Mouse (Mus musculus) neural tube, embryonic 14.5 days (tissue): Measurements from ENCODE around the gene Isyna1. TPM values are rescaled to one million over a fixed set of nuclear protein-coding genes. Genes with fewer than 3 reads are reported as not detected.
A peak's percentile ranks its signal among the peaks of the same experiment; 100 is the strongest.

Source experiments
- ATAC-seq: fragments of 200-750 bp; cut with Nextera tagmentation; 2 replicates; pipeline ENCODE4 v1.8.0; 2017; ENCODE audit warnings: low read depth, mild to moderate bottlenecking, moderate TSS enrichment, moderate library complexity
- H3K27ac ChIP-seq: fragments of 300-500 bp; sonication (generic); 2 replicates; pipeline ENCODE4 v1.5.1; 2014; ENCODE audit warnings: low read depth, mild to moderate bottlenecking, control low read depth, low read length, moderate library complexity, mixed read lengths
- H3K27me3 ChIP-seq: fragments of 300-500 bp; sonication (generic); 2 replicates; pipeline ENCODE4 v1.6.1; 2014; ENCODE audit warnings: low read length; ENCODE audit not compliant: control insufficient read depth, insufficient read depth
- H3K36me3 ChIP-seq: fragments of 300-500 bp; sonication (generic); 2 replicates; pipeline ENCODE4 v1.6.1; 2014; ENCODE audit warnings: low read length, mixed read lengths; ENCODE audit not compliant: control insufficient read depth, insufficient read depth
- H3K4me1 ChIP-seq: fragments of 300-500 bp; sonication (generic); 2 replicates; pipeline ENCODE4 v1.6.1; 2014; ENCODE audit warnings: low read length; ENCODE audit not compliant: control insufficient read depth, insufficient read depth
- H3K4me2 ChIP-seq: fragments of 300-500 bp; sonication (generic); 2 replicates; pipeline ENCODE4 v1.6.1; 2014; ENCODE audit warnings: mild to moderate bottlenecking, low read depth, low read length, control low read depth
- H3K4me3 ChIP-seq: fragments of 300-500 bp; sonication (generic); 2 replicates; pipeline ENCODE4 v1.5.1; 2014; ENCODE audit warnings: low read depth, low read length, control low read depth, mixed read lengths
- H3K9ac ChIP-seq: fragments of 300-500 bp; sonication (generic); replicated peaks from 2 replicates; pipeline ENCODE4 v1.6.1; 2014; ENCODE audit warnings: low read depth, mild to moderate bottlenecking, control low read depth, low read length, mixed read lengths
- H3K9me3 ChIP-seq: fragments of 300-500 bp; sonication (generic); 2 replicates; pipeline ENCODE4 v1.6.1; 2016; ENCODE audit warnings: low read length; ENCODE audit not compliant: control insufficient read depth
- WGBS: fragments of 180-500 bp; shearing (Covaris S2); extraction: QIAGEN DNeasy Blood & Tissue Kit; methylation state at CpG from one replicate; pipeline ENCODE4 v1.1.7; 2014; 5-methylcytosine and 5-hydroxymethylcytosine counted together
- polyA plus RNA-seq: library from polyadenylated mRNA; unstranded; fragments of >200 nt; fragmentation: Nextera tagmentation; extraction: Ambion mirVana; gene quantifications from 2 replicates; pipeline ENCODE4 v1.2.1, GENCODE M21; 2014

The Isyna1 gene
- polyA plus RNA-seq, 1 experiment from 2014 or later = 65.5 TPM

DNA sequence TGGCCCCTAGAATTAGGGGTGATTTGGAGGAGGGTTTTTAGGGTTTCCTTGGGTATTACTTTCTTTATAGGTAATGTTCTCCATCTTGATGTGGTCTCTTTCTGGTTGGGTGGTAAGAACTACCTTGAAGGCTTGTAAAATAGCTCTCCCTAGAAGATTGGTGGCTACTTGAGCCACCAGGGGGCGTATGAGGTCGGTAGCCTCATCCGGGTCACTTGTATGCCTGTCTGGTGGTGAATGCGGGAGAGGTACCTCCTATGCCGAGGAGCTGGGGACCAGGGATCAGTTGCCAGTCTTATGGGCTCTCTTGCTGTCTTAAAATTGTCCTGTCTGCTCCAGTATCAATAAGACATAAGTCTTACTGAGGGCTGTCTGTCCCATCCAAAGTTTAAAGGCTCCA, 30.9 kb downstream of the Isyna1 start:
- Histone ChIP-seq H3K9ac (no peak overlapping the region), H3K9me3 (no peaks in the 10 kb centered on the region), H3K27ac (no peak overlapping the region), H3K36me3 (no peaks in the 10 kb centered on the region), H3K4me2 (no peak overlapping the region), H3K4me3 (no peak overlapping the region), H3K27me3 (no peaks in the 10 kb centered on the region), H3K4me1 (0 out of 2 replicates have a peak, but pooled peaks cover 7% of the 10 kb centered on the region)
- WGBS = 17% methylated on average over 5 of the region's 5 CpGs
- ATAC-seq = no peak

DNA sequence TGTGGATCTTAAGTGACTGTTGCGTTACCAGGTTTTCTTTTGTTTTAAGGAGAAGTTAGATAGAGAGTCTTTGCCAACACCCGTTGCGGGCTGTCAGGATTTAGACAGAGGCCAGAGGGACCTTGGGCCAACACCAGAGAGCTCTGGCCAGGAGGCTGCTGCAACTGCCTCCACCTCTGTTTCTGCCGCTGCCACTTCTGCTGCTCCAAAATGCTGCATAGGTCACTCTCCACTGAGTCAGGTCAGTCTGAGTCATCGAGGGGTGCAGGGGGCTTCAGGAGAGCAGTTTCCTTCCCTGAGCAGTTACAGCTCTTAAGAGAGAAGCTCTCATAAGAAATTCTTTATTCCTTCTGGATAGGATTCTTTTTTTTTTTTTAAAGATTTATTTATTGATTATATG, 32.9 kb downstream of the Isyna1 start:
- Histone ChIP-seq H3K36me3 (no peaks in the 10 kb centered on the region), H3K4me1 (0 out of 2 replicates have a peak, but pooled peaks cover 9% of the 10 kb centered on the region), H3K4me2 (no peak overlapping the region), H3K27me3 (peaks cover 4% of the 10 kb centered on the region; the same call in 1 of the 2 replicates), H3K9ac (no peak overlapping the region), H3K4me3 (no peak overlapping the region), H3K27ac (no peak overlapping the region), H3K9me3 (no peaks in the 10 kb centered on the region)
- 88% methylated on average over 5 of the region's 5 CpGs for WGBS
- no peak for ATAC-seq

DNA sequence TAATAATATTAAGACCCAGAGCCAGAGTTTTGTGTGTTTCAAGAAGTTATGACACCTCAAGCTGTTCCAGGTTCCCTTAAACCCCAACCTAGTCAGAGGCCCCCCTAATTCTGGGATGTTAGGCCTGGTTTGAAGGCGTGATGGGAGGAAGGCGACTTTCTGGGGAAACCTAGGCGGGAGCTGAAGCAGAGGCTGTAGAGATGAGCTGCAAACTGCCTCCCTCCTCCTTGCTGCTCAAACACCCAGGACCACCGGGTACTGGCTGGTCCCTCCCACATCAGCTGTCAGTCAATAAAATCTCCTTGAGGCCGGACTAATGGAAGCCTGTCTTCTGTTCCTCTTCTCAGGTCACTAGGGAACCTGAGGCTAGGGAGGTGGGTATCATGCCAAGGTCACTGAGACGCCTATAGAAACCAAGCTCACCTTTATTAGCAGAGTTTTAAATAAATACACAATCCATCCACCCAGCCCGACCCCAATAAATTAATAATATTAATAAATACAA, 34.9 kb downstream of the Isyna1 start:
- 0 out of 2 replicates have a peak, but pooled peaks cover 9% of the 10 kb centered on the region for H3K4me1 ChIP-seq
- peak overlapping the region; percentile 61 for H3K4me2 ChIP-seq
- peak overlapping the region; percentile 59; the same call in 1 of the 2 replicates for H3K9ac ChIP-seq
- no peaks in the 10 kb centered on the region for H3K9me3 ChIP-seq
- no peaks in the 10 kb centered on the region for H3K36me3 ChIP-seq
- peak; percentile 2; the same call in 1 of the 2 replicates for ATAC-seq
- H3K27ac ChIP-seq = peak overlapping the region; percentile 74; the same call in 1 of the 2 replicates
- WGBS = 55% methylated on average over 7 of the region's 7 CpGs
- peak overlapping the region; percentile 38 for H3K4me3 ChIP-seq
- peaks cover 4% of the 10 kb centered on the region; the same call in 1 of the 2 replicates for H3K27me3 ChIP-seq

DNA sequence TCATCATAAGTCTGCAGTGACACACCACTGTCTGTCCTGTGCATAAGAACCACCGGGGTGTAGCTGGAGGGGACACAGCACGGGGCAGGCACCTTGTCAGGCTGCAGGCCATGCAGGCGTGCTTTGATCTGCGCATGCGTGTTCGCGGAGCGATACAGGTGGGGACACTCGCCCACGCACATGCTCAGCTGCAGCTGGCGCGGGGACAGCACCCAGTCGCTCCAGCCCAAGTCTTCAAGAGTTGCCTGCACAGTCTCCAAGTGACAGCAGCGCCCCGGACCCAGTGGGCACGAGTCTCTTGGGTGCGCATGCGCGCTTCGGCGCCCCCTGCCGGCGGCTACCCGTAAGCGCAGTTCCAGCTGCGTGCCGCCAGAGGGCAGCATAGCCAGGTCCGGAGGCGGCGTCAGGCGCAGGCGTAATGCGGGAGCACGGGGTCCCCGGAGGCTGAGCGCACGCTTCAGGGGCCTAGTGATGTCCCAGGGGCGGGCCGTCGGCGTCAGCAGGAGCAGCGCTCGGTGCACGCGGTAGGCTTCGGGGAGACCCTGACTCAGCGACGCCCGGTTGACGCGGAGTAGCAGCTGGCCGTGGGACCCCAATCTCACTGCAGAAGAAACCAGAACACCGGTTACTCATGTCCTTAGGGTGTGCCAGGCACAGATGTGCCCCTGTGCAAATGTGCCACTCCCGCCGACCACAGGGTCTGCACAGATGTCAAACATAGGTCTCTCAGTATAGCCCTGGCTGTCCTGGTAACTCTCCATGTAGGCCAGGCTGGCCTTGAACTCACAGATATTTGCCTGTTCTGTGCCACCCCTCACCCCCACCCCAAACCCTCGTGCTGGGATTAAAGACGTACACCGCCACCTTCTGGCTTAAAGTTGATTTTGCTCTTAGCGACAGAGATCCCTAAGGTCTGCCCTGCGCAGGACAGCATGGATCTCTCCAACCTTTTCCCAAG, 35.7 kb downstream of the Isyna1 start:
- H3K4me3 ChIP-seq = peak overlapping the region; percentile 38
- H3K9me3 ChIP-seq = no peaks in the 10 kb centered on the region
- peak overlapping the region; percentile 61 for H3K4me2 ChIP-seq
- 0 out of 2 replicates have a peak, but pooled peaks cover 9% of the 10 kb centered on the region for H3K4me1 ChIP-seq
- no peaks in the 10 kb centered on the region for H3K36me3 ChIP-seq
- WGBS = under 1% methylated on average over 60 of the region's 60 CpGs
- H3K27ac ChIP-seq = peak overlapping the region; percentile 74
- H3K27me3 ChIP-seq = peaks cover 4% of the 10 kb centered on the region; the same call in 1 of the 2 replicates
- H3K9ac ChIP-seq = peak overlapping the region; percentile 59; the same call in 1 of the 2 replicates
- peak; percentile 93 for ATAC-seq

DNA sequence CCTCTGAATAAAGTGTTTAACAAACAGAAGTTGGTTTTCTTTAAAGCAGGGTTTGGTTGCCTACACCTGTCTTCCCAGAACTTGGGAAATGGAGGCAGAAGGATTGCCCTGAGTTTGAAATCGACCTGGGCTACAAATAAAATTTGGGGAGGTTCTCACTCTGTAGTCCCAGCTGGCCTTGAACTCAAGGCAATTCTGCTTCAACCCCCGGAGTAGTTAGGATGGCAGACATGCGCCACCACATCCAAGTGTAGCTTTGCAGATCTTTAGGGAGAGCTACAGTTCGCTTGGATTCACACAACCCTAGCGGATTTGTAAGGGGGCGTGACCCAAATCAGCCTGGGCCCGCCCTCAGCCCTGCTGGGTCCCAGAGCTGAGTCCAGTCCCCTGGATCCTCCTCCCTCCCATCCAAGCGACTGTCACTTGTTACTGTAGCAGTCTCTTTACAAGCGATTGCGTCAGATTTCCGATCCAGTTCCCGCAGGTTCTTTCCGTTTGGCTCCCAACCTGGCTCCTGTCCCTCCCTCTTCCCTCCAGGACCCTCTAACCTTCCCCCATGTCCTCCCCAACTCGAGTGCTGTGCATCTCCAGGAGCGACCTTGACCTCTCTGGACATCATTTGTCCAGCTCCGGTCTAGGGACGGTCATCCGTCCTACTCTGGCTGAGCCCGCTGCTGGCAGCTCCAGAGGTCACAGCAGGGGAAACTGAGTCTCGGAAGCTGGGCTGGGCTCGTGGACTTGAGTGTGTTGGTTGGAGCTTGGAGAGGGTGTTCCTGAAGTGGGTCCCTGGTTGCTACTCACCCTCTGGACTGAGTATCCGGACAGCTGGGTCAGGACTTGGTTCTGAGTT, 36.6 kb downstream of the Isyna1 start:
- ATAC-seq = 0 out of 2 replicates have a peak, but pooled peaks have one; percentile 9
- no peak overlapping the region for H3K27ac ChIP-seq
- no peaks in the 10 kb centered on the region for H3K9me3 ChIP-seq
- H3K36me3 ChIP-seq = no peaks in the 10 kb centered on the region
- H3K4me2 ChIP-seq = no peak overlapping the region
- 0 out of 2 replicates have a peak, but pooled peaks cover 9% of the 10 kb centered on the region for H3K4me1 ChIP-seq
- WGBS = 13% methylated on average over 22 of the region's 22 CpGs
- H3K9ac ChIP-seq = no peak overlapping the region
- H3K4me3 ChIP-seq = peak overlapping the region; percentile 38; the same call in 1 of the 2 replicates
- H3K27me3 ChIP-seq = peaks cover 4% of the 10 kb centered on the region; the same call in 1 of the 2 replicates

DNA sequence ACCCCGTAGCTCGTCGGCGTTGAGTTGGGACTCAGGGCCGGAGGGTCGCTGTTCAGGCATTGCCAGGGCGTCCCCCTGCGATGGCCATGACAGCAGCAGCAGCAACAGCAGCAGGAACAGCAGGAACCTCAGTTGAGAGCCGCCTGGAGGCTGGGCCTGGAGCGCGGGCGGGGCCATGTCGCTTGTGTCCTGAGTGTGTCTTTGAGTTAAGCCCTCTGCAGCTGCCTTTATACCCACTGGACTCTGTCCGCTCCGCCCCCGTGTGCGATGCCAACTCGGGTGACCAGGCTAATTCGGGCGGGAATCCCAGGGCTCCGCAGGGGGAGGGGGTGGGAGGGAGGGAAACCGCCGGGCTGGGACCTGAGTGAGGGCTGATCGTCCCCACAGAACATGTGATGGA, 37.3 kb downstream of the Isyna1 start:
- no peak overlapping the region for H3K27ac ChIP-seq
- 17% methylated on average over 20 of the region's 24 CpGs for WGBS
- peaks cover 4% of the 10 kb centered on the region; the same call in 1 of the 2 replicates for H3K27me3 ChIP-seq
- no peak overlapping the region for H3K4me3 ChIP-seq
- no peaks in the 10 kb centered on the region for H3K36me3 ChIP-seq
- no peak overlapping the region for H3K9ac ChIP-seq
- H3K4me1 ChIP-seq = 0 out of 2 replicates have a peak, but pooled peaks cover 9% of the 10 kb centered on the region
- ATAC-seq = no peak
- H3K9me3 ChIP-seq = no peaks in the 10 kb centered on the region
- no peak overlapping the region for H3K4me2 ChIP-seq

DNA sequence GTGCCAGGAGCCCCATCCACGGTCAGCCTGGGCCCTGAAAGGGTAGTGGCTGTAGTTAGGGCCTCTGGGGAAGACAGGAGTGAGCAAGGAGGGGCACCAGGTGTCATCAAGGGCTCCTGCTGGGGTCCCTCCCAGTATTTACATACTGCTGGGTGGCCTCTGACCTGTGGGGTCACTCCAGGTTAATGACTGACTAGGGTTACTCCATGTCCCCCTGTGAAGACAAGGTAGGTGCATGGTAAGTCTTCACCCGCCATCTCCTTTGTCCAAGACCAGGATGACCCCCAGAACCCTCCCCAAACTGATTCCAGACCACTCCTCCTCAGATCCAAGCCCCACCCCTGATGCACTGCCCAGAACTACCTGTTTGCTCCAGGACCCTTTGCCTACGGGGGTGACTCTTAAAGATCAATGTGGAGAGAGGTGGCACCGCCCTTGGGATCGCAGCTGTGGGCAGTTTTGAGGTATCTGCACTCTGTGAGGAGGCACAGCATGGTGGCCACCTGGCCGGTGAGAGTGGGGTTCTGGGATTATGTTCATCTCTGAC, 38.2 kb downstream of the Isyna1 start, which contains the start of gene Gdf15:
TSS of gene Gdf15 (minus strand) at position 111 of the 547 bp plus-strand sequence.
- H3K27ac ChIP-seq = no peak within 1 kb of the TSS
- ATAC-seq = no peak
- H3K4me3 ChIP-seq = no peak within 1 kb of the TSS
- WGBS = 84% methylated on average over 6 of the region's 6 CpGs
- H3K9ac ChIP-seq = no peak within 1 kb of the TSS
- peaks cover 4% of the 10 kb centered on the region; the same call in 1 of the 2 replicates for H3K27me3 ChIP-seq
- H3K4me2 ChIP-seq = no peak within 1 kb of the TSS
- no peaks in the 10 kb centered on the region for H3K36me3 ChIP-seq
- no peaks in the 10 kb centered on the region for H3K9me3 ChIP-seq
- 0 out of 2 replicates have a peak, but pooled peaks cover 9% of the 10 kb centered on the region for H3K4me1 ChIP-seq

DNA sequence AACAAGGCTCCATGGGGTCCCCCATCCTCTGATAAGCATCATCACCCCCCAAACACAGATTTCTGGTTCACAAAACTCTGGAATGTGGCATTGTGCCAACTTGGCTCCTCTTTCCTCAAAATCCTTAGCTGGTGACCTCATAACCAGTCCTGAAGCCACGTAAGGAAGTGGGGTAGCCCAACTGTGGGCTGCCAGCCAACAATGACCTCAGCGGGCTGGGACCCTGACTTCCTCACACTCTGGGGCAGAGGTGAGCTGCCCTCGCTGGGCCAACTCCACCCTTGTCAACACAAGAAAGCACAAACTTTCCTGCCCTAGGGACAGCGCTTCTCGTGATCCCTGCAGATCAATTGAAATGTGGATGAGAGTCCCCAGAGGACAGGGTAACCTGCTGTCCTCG, 39.9 kb downstream of the Isyna1 start:
- Histone ChIP-seq H3K4me2 (no peak overlapping the region), H3K9me3 (no peaks in the 10 kb centered on the region), H3K27me3 (peaks cover 4% of the 10 kb centered on the region; the same call in 1 of the 2 replicates), H3K9ac (no peak overlapping the region), H3K36me3 (no peaks in the 10 kb centered on the region), H3K27ac (no peak overlapping the region), H3K4me1 (0 out of 2 replicates have a peak, but pooled peaks cover 9% of the 10 kb centered on the region), H3K4me3 (no peak overlapping the region)
- 63% methylated on average over 6 of the region's 6 CpGs for WGBS
- no peak for ATAC-seq
